Mouse (Mus musculus) CD8-positive naive resting alpha-beta T cell, adult 2 months (primary cell): ENCODE results near the gene Mrs2.
A peak's percentile ranks its signal among the peaks of the same experiment; 100 is the strongest.
"Not testable (repeated sequence)": the region's sequence is repeated elsewhere in the genome, so short reads cannot be mapped to it uniquely, and the experiment has no call there.

Experiments
- DNase-seq, 2 experiments: peaks; one replicate each; pipeline ENCODE4 v3.0.0; 2022; ENCODE audit warnings: low read depth in 2 of 2, low spot score in 2 of 2

Gene Mrs2

GRCm38 (mm10) chr13:24981031-24981430, 39.1 kb downstream of the Mrs2 start:
- DNase-seq, result no peak

- no peak for DNase-seq
Observed at GRCm38 (mm10) chr13:24977820-24978342, 42.3 kb downstream of the Mrs2 start.

GRCm38 (mm10) chr13:24976384-24976783, 43.8 kb downstream of the Mrs2 start:
- no peak for DNase-seq

GRCm38 (mm10) chr13:24971776-24972175, 48.4 kb downstream of the Mrs2 start:
- DNase-seq, result not testable (repeated sequence)

GRCm38 (mm10) chr13:24965846-24966201, 54.4 kb downstream of the Mrs2 start:
- DNase-seq, result no peak

- peak in 1 of 2 experiments; percentile 19 for DNase-seq
Observed at GRCm38 (mm10) chr13:24965130-24965845, 54.9 kb downstream of the Mrs2 start.

GRCm38 (mm10) chr13:24962119-24962518, 58.1 kb downstream of the Mrs2 start:
- no peak for DNase-seq

GRCm38 (mm10) chr13:24960084-24960483, 60.1 kb downstream of the Mrs2 start:
- DNase-seq, result no peak

GRCm38 (mm10) chr13:24958671-24959070, 61.5 kb downstream of the Mrs2 start:
- DNase-seq, result no peak

GRCm38 (mm10) chr13:24955500-24955899, 64.7 kb downstream of the Mrs2 start:
- DNase-seq, result no peak

- DNase-seq, result no peak
Observed at GRCm38 (mm10) chr13:24955091-24955490, 65.1 kb downstream of the Mrs2 start.

GRCm38 (mm10) chr13:24952659-24953058, 67.5 kb downstream of the Mrs2 start:
- DNase-seq, result no peak

- no peak for DNase-seq
Observed at GRCm38 (mm10) chr13:24948870-24949269, 71.3 kb downstream of the Mrs2 start.

GRCm38 (mm10) chr13:24947158-24947557, 73.0 kb downstream of the Mrs2 start:
- no peak for DNase-seq

GRCm38 (mm10) chr13:24945567-24945966, 74.6 kb downstream of the Mrs2 start:
- no peak for DNase-seq

GRCm38 (mm10) chr13:24943303-24943702, 76.9 kb downstream of the Mrs2 start:
- no peak for DNase-seq

GRCm38 (mm10) chr13:24942512-24943282, 77.5 kb downstream of the Mrs2 start, which contains the start of gene Gpld1:
Gpld1 (plus strand) TSS chr13:24943152.
- DNase-seq, result no peak

GRCm38 (mm10) chr13:24939472-24939871, 80.7 kb downstream of the Mrs2 start:
- no peak for DNase-seq

- peak; percentile 56 to 59 for DNase-seq
Observed at GRCm38 (mm10) chr13:24938683-24939082, 81.5 kb downstream of the Mrs2 start.

GRCm38 (mm10) chr13:24937839-24938166, 82.4 kb downstream of the Mrs2 start:
- no peak for DNase-seq
